Mouse (Mus musculus) CH12.LX (cell line): ENCODE data around the gene Ankrd11. TPM values are rescaled to one million over a fixed set of nuclear protein-coding genes. Genes with fewer than 3 reads are reported as not detected.

Experiments
- DNase-seq: peaks from one replicate; pipeline ENCODE4 v3.0.0-alpha.2; 2013; ENCODE audit errors: extremely low read depth
- H3K27ac ChIP-seq: 2 replicates; pipeline ENCODE4 v1.5.1; 2012; ENCODE audit warnings: low read depth, mild to moderate bottlenecking, control low read depth, moderate library complexity; ENCODE audit not compliant: insufficient read depth
- H3K27me3 ChIP-seq: replicated peaks from 2 replicates; pipeline ENCODE3; 2012; ENCODE audit warnings: inconsistent platforms
- H3K36me3 ChIP-seq, 2 experiments: replicated peaks in 1 of 2; 2 replicates each; pipeline versions ENCODE3 to v1.6.1; 2012; ENCODE audit warnings: inconsistent platforms in 1 of 2, low read length in 1 of 2, mild to moderate bottlenecking in 1 of 2, mixed read lengths in 1 of 2, moderate library complexity in 1 of 2; ENCODE audit not compliant: control insufficient read depth in 1 of 2, insufficient read depth in 1 of 2
- H3K4me1 ChIP-seq, 2 experiments: 2 replicates each; pipeline ENCODE4 v1.6.1; 2012; ENCODE audit warnings: inconsistent platforms in 1 of 2, moderate library complexity in 1 of 2; ENCODE audit not compliant: insufficient read depth in 2 of 2, control insufficient read depth in 1 of 2
- H3K4me2 ChIP-seq: 2 replicates; pipeline ENCODE4 v1.6.1; 2012; ENCODE audit warnings: low read depth, mild to moderate bottlenecking, control low read depth; ENCODE audit not compliant: poor library complexity, insufficient read depth, severe bottlenecking
- H3K4me3 ChIP-seq, 3 experiments: fragments of 150-350 bp in 1 of 3; sonication (generic) in 1 of 3; replicated peaks in 1 of 3; 2 replicates each; pipeline versions ENCODE3 to v1.5.1; 2011 to 2012; ENCODE audit warnings: low read depth in 2 of 3, low read length in 2 of 3, mild to moderate bottlenecking in 2 of 3, moderate library complexity in 2 of 3, control low read depth in 1 of 3, improper control_type of control experiment in 1 of 3, inconsistent platforms in 1 of 3, mixed read lengths in 1 of 3; ENCODE audit not compliant: poor library complexity in 1 of 3
- H3K79me2 ChIP-seq: replicated peaks from 2 replicates; pipeline ENCODE4 v1.6.1; 2012; ENCODE audit warnings: mild to moderate bottlenecking, moderate library complexity; ENCODE audit not compliant: control insufficient read depth, poor library complexity, insufficient read depth, severe bottlenecking; ENCODE audit errors: extremely low read depth
- H3K9ac ChIP-seq: 2 replicates; pipeline ENCODE4 v1.6.1; 2012; ENCODE audit warnings: low read depth, mild to moderate bottlenecking, control low read depth, moderate library complexity; ENCODE audit not compliant: insufficient read depth
- H3K9me3 ChIP-seq: replicated peaks from 2 replicates; pipeline ENCODE3; 2012; ENCODE audit warnings: low read length, inconsistent platforms, mixed read lengths
- GABPA ChIP-seq: IDR thresholded peaks from 2 replicates; pipeline ENCODE4 v1.6.1; 2012; ENCODE audit warnings: low read depth, low read length, improper control_type of control experiment, inconsistent platforms; ENCODE audit not compliant: insufficient replicate concordance
- HCFC1 ChIP-seq: IDR thresholded peaks from 2 replicates; pipeline ENCODE4 v1.6.1; 2012; ENCODE audit warnings: low read depth, mild to moderate bottlenecking, inconsistent platforms, low read length, improper control_type of control experiment
- KAT2A ChIP-seq: IDR thresholded peaks from 2 replicates; pipeline ENCODE4 v1.6.1; 2012; ENCODE audit warnings: low read length, improper control_type of control experiment, inconsistent platforms; ENCODE audit not compliant: insufficient replicate concordance
- MAX ChIP-seq: IDR thresholded peaks from 2 replicates; pipeline ENCODE4 v1.6.1; 2011; ENCODE audit warnings: low read length, improper control_type of control experiment
- MAZ ChIP-seq: IDR thresholded peaks from 2 replicates; pipeline ENCODE4 v1.6.1; 2012; ENCODE audit warnings: low read depth, mild to moderate bottlenecking, inconsistent platforms, low read length, improper control_type of control experiment, moderate library complexity
- MEF2A ChIP-seq: IDR thresholded peaks from 2 replicates; pipeline ENCODE4 v1.6.1; 2014; ENCODE audit warnings: low read depth, mild to moderate bottlenecking, inconsistent platforms, low read length, improper control_type of control experiment, borderline replicate concordance
- MYC ChIP-seq: IDR thresholded peaks from 2 replicates; pipeline ENCODE4 v1.6.1; 2011; ENCODE audit warnings: low read depth, mild to moderate bottlenecking, improper control_type of control experiment, low read length
- PAX5 ChIP-seq: IDR thresholded peaks from 2 replicates; pipeline ENCODE4 v1.6.1; 2012; ENCODE audit warnings: low read length, inconsistent platforms, mixed read lengths
- RCOR1 ChIP-seq: conservative IDR thresholded peaks from 2 replicates; pipeline ENCODE4 v1.6.1; 2012; ENCODE audit warnings: low read depth, mild to moderate bottlenecking, inconsistent platforms, low read length, improper control_type of control experiment
- TBP ChIP-seq: conservative IDR thresholded peaks from 2 replicates; pipeline ENCODE4 v1.6.1; 2011; ENCODE audit warnings: low read depth, low read length, improper control_type of control experiment
- TCF12 ChIP-seq: IDR thresholded peaks from 2 replicates; pipeline ENCODE4 v1.6.1; 2014; ENCODE audit warnings: low read depth, mild to moderate bottlenecking, inconsistent platforms, low read length, improper control_type of control experiment
- UBTF ChIP-seq: IDR thresholded peaks from 2 replicates; pipeline ENCODE4 v1.6.1; 2012; ENCODE audit warnings: low read depth, mild to moderate bottlenecking, inconsistent platforms, low read length, improper control_type of control experiment, moderate library complexity
- USF2 ChIP-seq: conservative IDR thresholded peaks from 2 replicates; pipeline ENCODE4 v1.6.1; 2011; ENCODE audit warnings: low read depth, low read length, improper control_type of control experiment
- ZC3H11A ChIP-seq: IDR thresholded peaks from 2 replicates; pipeline ENCODE4 v1.6.1; 2012; ENCODE audit warnings: low read depth, mild to moderate bottlenecking, inconsistent platforms, low read length, improper control_type of control experiment
- ZNF384 ChIP-seq: IDR thresholded peaks from 2 replicates; pipeline ENCODE4 v1.6.1; 2012; ENCODE audit warnings: low read depth, low read length, improper control_type of control experiment, inconsistent platforms
- dilution Hi-C: fragments of 300-500 bp; cut with MboI; formaldehyde crosslinking; loops from 2 replicates; pipeline ENCODE4 v1.14.3; 2020; ENCODE audit warnings: low sequenced_read_pairs; ENCODE audit not compliant: extremely low pct_unique_long_range_greater_than_20kb, extremely low pct_ligation_motif_present
- in situ Hi-C: fragments of 300-500 bp; cut with MboI; formaldehyde crosslinking; loops from 3 replicates; pipeline ENCODE4 v1.14.3; 2019; ENCODE audit warnings: low sequenced_read_pairs, low pct_ligation_motif_present, low pct_unique_long_range_greater_than_20kb, mixed read lengths
- polyA plus RNA-seq: library from polyadenylated mRNA; unstranded; fragments of >175 nt; gene quantifications from 2 replicates; pipeline ENCODE4 v1.2.1, GENCODE M21; 2012; ENCODE audit warnings: low read depth; ENCODE audit not compliant: insufficient read length
- total RNA-seq, 2 experiments: library from RNA; depleted of rRNA; stranded (reverse); fragments of 300-350 nt in 1 of 2; fragments of >200 nt in 1 of 2; gene quantifications; 2 replicates each; pipeline ENCODE4 v1.2.3; 2012 to 2014

Ankrd11 gene
- total and polyA plus RNA-seq, 3 experiments = 37.4 to 74.9 (median 60.7) TPM

GRCm38 (mm10) chr8:122989976-122990375 is 52.1 kb downstream of the Ankrd11 start:
- Histone ChIP-seq H3K4me3 (no peak overlapping the region), H3K4me1 (peaks cover 5 to 86% of the 10 kb centered on the region in 2 experiments; a peak in 3 of 4 replicates), H3K79me2 (peaks cover 92% of the 10 kb centered on the region), H3K36me3 (peaks cover 2 to 43% of the 10 kb centered on the region in 2 experiments), H3K9me3 (no peaks in the 10 kb centered on the region), H3K27me3 (no peaks in the 10 kb centered on the region), H3K27ac (no peak overlapping the region), H3K9ac (no peak overlapping the region), H3K4me2 (no peak overlapping the region)
- in situ Hi-C loops (no loop called here), dilution Hi-C loops (no loop called here)
- no peak for DNase-seq
- TF ChIP-seq MEF2A = no peak
- TF ChIP-seq TCF12 = no peak
- no peak for TF ChIP-seq RCOR1
- TF ChIP-seq ZNF384 = no peak
- no peak for TF ChIP-seq HCFC1
- no peak for TF ChIP-seq MYC
- TF ChIP-seq KAT2A = no peak
- no peak for TF ChIP-seq UBTF
- no peak for TF ChIP-seq MAZ
- TF ChIP-seq ZC3H11A = no peak
- no peak for TF ChIP-seq GABPA

GRCm38 (mm10) chr8:122988955-122989354 is 53.1 kb downstream of the Ankrd11 start:
- H3K27me3 ChIP-seq = no peaks in the 10 kb centered on the region
- no peak for TF ChIP-seq MAZ
- no peak for TF ChIP-seq USF2
- TF ChIP-seq GABPA = no peak
- TF ChIP-seq TBP = no peak
- TF ChIP-seq MAX = no peak
- no peak for TF ChIP-seq PAX5
- no peak for TF ChIP-seq UBTF
- TF ChIP-seq RCOR1 = no peak
- DNase-seq = no peak
- in situ Hi-C loops = no loop called here
- dilution Hi-C loops = no loop called here
- H3K27ac ChIP-seq = no peak overlapping the region
- H3K4me2 ChIP-seq = no peak overlapping the region
- H3K4me3 ChIP-seq = no peak overlapping the region
- peaks cover 92% of the 10 kb centered on the region for H3K79me2 ChIP-seq
- peaks cover 2 to 40% of the 10 kb centered on the region in 2 experiments for H3K36me3 ChIP-seq
- no peak overlapping the region for H3K9ac ChIP-seq
- peaks cover 5 to 86% of the 10 kb centered on the region in 2 experiments; a peak in 3 of 4 replicates for H3K4me1 ChIP-seq
- no peaks in the 10 kb centered on the region for H3K9me3 ChIP-seq
